19 mouse cellular contexts compared by ENCODE assay signal in the genomic region with DNA sequence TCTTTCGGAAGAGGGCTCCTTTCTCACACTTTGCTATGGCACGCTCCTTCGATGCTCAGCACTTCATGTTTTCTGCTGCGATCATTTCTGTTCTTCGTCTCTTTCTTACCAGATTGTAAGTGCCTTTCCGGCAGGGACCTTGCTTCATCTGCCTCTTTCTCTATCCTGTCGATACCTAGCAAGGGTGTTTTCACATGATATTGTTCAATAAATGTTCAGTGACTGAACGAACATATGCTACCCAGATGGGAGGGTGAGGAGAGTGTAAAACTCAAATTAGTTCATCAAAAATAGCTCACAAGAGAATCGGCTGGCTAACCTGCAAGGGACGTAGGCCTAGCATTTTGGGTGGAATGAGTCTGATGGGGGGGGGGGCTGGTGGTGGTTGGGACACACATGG.
A peak's percentile ranks its signal among the peaks of the same experiment; 100 is the strongest.
DNase-seq lines count a peak whose midpoint lies in the region; ATAC-seq and TF ChIP-seq lines count a peak whose summit lies in the region.
"Had no signal": no experiment of that assay in that cellular context is flagged by ENCODE, and none has a peak within 500 bp of the region (broad histone marks: within the 10 kb centered on the region; RNA-seq: fewer than 3 reads in every experiment).

No protein-coding gene starts in this region.

- no peaks in the 10 kb centered on the region for H3K36me3 ChIP-seq in forebrain, embryonic 14.5 days (ENCODE audit: control insufficient read depth, insufficient read depth, low read length)
- H3K36me3 ChIP-seq in forebrain, embryonic 12.5 days (replicated peaks), result no peaks in the 10 kb centered on the region
- H3K36me3 ChIP-seq in intestine, embryonic 14.5 days (ENCODE audit: control insufficient read depth, insufficient read depth, low read length), result no peaks in the 10 kb centered on the region
- H3K36me3 ChIP-seq in intestine, embryonic 16.5 days (ENCODE audit: control insufficient read depth, insufficient read depth, low read length), result no peaks in the 10 kb centered on the region
- H3K36me3 ChIP-seq: embryonic facial prominence, embryonic 10.5 days; heart, embryonic 15.5 days; hindbrain, embryonic 13.5 days; intestine, embryonic 15.5 days had no signal

- no peak overlapping the region for H3K4me3 ChIP-seq in forebrain, embryonic 14.5 days (ENCODE audit: low read depth, low read length)
- no peak overlapping the region for H3K4me3 ChIP-seq in forebrain, embryonic 12.5 days (replicated peaks)
- H3K4me3 ChIP-seq in intestine, embryonic 14.5 days (ENCODE audit: low read depth, low read length), result no peak overlapping the region
- H3K4me3 ChIP-seq in intestine, embryonic 16.5 days (ENCODE audit: low read length), result no peak overlapping the region
- H3K4me3 ChIP-seq: embryonic facial prominence, embryonic 10.5 days; heart, embryonic 15.5 days; hindbrain, embryonic 13.5 days; intestine, embryonic 15.5 days had no signal

- no peak overlapping the region for H3K27ac ChIP-seq in forebrain, embryonic 14.5 days (ENCODE audit: low read depth, low read length)
- H3K27ac ChIP-seq in forebrain, embryonic 12.5 days, result no peak overlapping the region
- H3K27ac ChIP-seq in intestine, embryonic 14.5 days (ENCODE audit: low read depth), result no peak overlapping the region
- H3K27ac ChIP-seq in intestine, embryonic 16.5 days (ENCODE audit: low read length), result no peak overlapping the region
- H3K27ac ChIP-seq: embryonic facial prominence, embryonic 10.5 days; heart, embryonic 15.5 days; hindbrain, embryonic 13.5 days; hindbrain, postnatal 0 days; intestine, embryonic 15.5 days had no signal

- no peaks in the 10 kb centered on the region for H3K9me3 ChIP-seq in forebrain, embryonic 14.5 days (replicated peaks; ENCODE audit: control insufficient read depth, low read length)
- no peaks in the 10 kb centered on the region for H3K9me3 ChIP-seq in forebrain, embryonic 12.5 days
- H3K9me3 ChIP-seq in intestine, embryonic 14.5 days (ENCODE audit: control insufficient read depth, low read length), result no peaks in the 10 kb centered on the region
- no peaks in the 10 kb centered on the region for H3K9me3 ChIP-seq in intestine, embryonic 16.5 days (ENCODE audit: control insufficient read depth, low read length)
- H3K9me3 ChIP-seq: embryonic facial prominence, embryonic 10.5 days; heart, embryonic 15.5 days; hindbrain, embryonic 13.5 days; intestine, embryonic 15.5 days had no signal

- H3K9ac ChIP-seq in forebrain, embryonic 14.5 days (ENCODE audit: low read length), result no peak overlapping the region
- no peak overlapping the region for H3K9ac ChIP-seq in forebrain, embryonic 12.5 days
- no peak overlapping the region for H3K9ac ChIP-seq in intestine, embryonic 14.5 days (ENCODE audit: low read length)
- H3K9ac ChIP-seq in intestine, embryonic 16.5 days (ENCODE audit: low read depth, low read length), result no peak overlapping the region
- H3K9ac ChIP-seq: heart, embryonic 15.5 days; hindbrain, embryonic 13.5 days; intestine, embryonic 15.5 days had no signal

- TF ChIP-seq POLR2A in brain, embryonic 14.5 days (IDR thresholded peaks at IDR 0.05; ENCODE audit: borderline replicate concordance, extremely low read depth, insufficient read depth, insufficient read length, poor library complexity, severe bottlenecking), result no peak

- ATAC-seq in forebrain, embryonic 14.5 days, result no peak
- no peak for ATAC-seq in forebrain, embryonic 12.5 days (ENCODE audit: low FRiP score)
- no peak for ATAC-seq in intestine, embryonic 14.5 days (replicated peaks; ENCODE audit: low FRiP score, low TSS enrichment, low read depth)
- ATAC-seq in intestine, embryonic 16.5 days, result no peak
- ATAC-seq: hindbrain, postnatal 0 days; intestine, embryonic 15.5 days had no signal

- H3K27me3 ChIP-seq in forebrain, embryonic 14.5 days (replicated peaks; ENCODE audit: control insufficient read depth, insufficient read depth, low read length), result no peaks in the 10 kb centered on the region
- no peaks in the 10 kb centered on the region for H3K27me3 ChIP-seq in forebrain, embryonic 12.5 days
- no peaks in the 10 kb centered on the region for H3K27me3 ChIP-seq in intestine, embryonic 14.5 days (replicated peaks; ENCODE audit: control insufficient read depth, insufficient read depth, low read length)
- H3K27me3 ChIP-seq in intestine, embryonic 16.5 days (replicated peaks; ENCODE audit: control insufficient read depth, insufficient read depth, low read length), result no peaks in the 10 kb centered on the region
- H3K27me3 ChIP-seq: heart, embryonic 15.5 days; intestine, embryonic 15.5 days had no signal

- no peak overlapping the region for H3K4me2 ChIP-seq in forebrain, embryonic 14.5 days (ENCODE audit: low read length)
- no peak overlapping the region for H3K4me2 ChIP-seq in forebrain, embryonic 12.5 days
- H3K4me2 ChIP-seq in intestine, embryonic 14.5 days (ENCODE audit: low read length), result no peak overlapping the region
- no peak overlapping the region for H3K4me2 ChIP-seq in intestine, embryonic 16.5 days (ENCODE audit: low read depth, low read length)
- H3K4me2 ChIP-seq: heart, embryonic 11.5 days; heart, embryonic 15.5 days; hindbrain, embryonic 13.5 days; intestine, embryonic 15.5 days had no signal

- peak; percentile 51 for DNase-seq in forebrain, embryonic 14.5 days (ENCODE audit: low spot score)
- peak; percentile 28 for DNase-seq in intestine, embryonic 14.5 days (ENCODE audit: low spot score)
- DNase-seq in brain, embryonic 14.5 days (ENCODE audit: low read depth), result peak; percentile 67
- DNase-seq in telencephalon, adult 2 months (ENCODE audit: low read depth, low spot score), result peak; percentile 19
- DNase-seq in urinary bladder, postnatal 36 days (ENCODE audit: low spot score in 2 of 2), result no peak
- DNase-seq: adrenal gland, postnatal 10 days; cerebellum, adult 18-20 months; cerebellum, adult 9-11 months; gastrocnemius, postnatal 36 days; heart, adult 11 months; heart, postnatal 14 days had no signal

- 67% methylated on average over 10 of the region's 10 CpGs for WGBS in forebrain, embryonic 14.5 days
- 86% methylated on average over 10 of the region's 10 CpGs for WGBS in forebrain, embryonic 12.5 days
- 96% methylated on average over 10 of the region's 10 CpGs for WGBS in intestine, embryonic 14.5 days
- 91% methylated on average over 10 of the region's 10 CpGs for WGBS in intestine, embryonic 16.5 days

- no peak for TF ChIP-seq CTCF in brain, embryonic 14.5 days (IDR thresholded peaks at IDR 0.05; ENCODE audit: borderline replicate concordance, extremely low read depth, insufficient read depth, insufficient read length)

- H3K4me1 ChIP-seq in forebrain, embryonic 14.5 days (ENCODE audit: control insufficient read depth, insufficient read depth, low read length), result peaks cover 6% of the 10 kb centered on the region
- peaks cover 13% of the 10 kb centered on the region for H3K4me1 ChIP-seq in forebrain, embryonic 12.5 days
- H3K4me1 ChIP-seq in intestine, embryonic 14.5 days (replicated peaks; ENCODE audit: control insufficient read depth, insufficient read depth, low read length), result no peaks in the 10 kb centered on the region
- no peaks in the 10 kb centered on the region for H3K4me1 ChIP-seq in intestine, embryonic 16.5 days (ENCODE audit: control insufficient read depth, insufficient read depth, low read length)
- H3K4me1 ChIP-seq: heart, embryonic 15.5 days; intestine, embryonic 15.5 days had no signal

Comparison
In these comparisons a context has a peak if more than half of its experiments do, and no peak if none do; other contexts are left out.
1. DNase-seq: peak in forebrain, embryonic 14.5 days (single experiment), intestine, embryonic 14.5 days (single experiment), brain, embryonic 14.5 days (single experiment) and telencephalon, adult 2 months (single experiment); none in urinary bladder, postnatal 36 days (0 of 2).